Mouse (Mus musculus): ENCODE measurements around the gene Parp8.

DNA sequence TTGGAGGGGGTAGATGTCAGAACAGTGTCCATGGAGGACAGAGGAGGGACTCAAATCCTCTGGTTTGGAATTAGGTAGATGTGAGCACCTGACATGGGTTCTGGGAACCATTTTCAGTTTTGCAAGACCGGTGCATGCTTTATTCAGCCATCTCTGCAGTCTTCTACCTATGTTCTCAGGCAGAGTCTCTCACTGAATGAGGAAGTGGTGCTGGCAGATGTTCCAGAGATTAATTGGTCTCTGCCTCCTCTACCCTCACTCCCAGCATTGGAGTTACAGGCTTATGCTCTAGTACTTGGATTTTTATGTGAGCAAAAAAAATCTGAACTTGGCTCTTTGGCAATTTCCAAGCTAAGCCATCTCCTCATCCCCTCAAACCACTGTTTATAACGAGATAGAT, 17.8 kb downstream of the Parp8 start:
- no peak for TF ChIP-seq POLR2A (IDR thresholded peaks at IDR 0.05; ENCODE audit: low read depth, low read length)
- TF ChIP-seq CTCF (IDR thresholded peaks at IDR 0.05; ENCODE audit: borderline replicate concordance, insufficient read depth, low read length) = no peak

Data from embryonic fibroblast, embryonic 13.5 days (primary cell).